Mouse (Mus musculus) heart, postnatal 0 days (tissue): Measurements from ENCODE around the gene Ppp1r37. TPM values are rescaled to one million over a fixed set of nuclear protein-coding genes. Genes with fewer than 3 reads are reported as not detected.

Experiments
- ATAC-seq: fragments of 200-750 bp; cut with Nextera tagmentation; 2 replicates; pipeline ENCODE4 v1.8.0; 2017; ENCODE audit warnings: low read depth, moderate number of reproducible peaks, moderate library complexity; ENCODE audit not compliant: insufficient read depth
- DNase-seq: peaks from one replicate; pipeline ENCODE4 v3.0.0-alpha.2; 2016; ENCODE audit warnings: low spot score
- H3K27ac ChIP-seq: fragments of 300-500 bp; sonication (generic); 2 replicates; pipeline ENCODE4 v1.5.1; 2014; ENCODE audit warnings: low read depth, mild to moderate bottlenecking
- H3K27me3 ChIP-seq: fragments of 300-500 bp; sonication (generic); 2 replicates; pipeline ENCODE4 v1.6.1; 2014; ENCODE audit warnings: low read length, mixed read lengths; ENCODE audit not compliant: control insufficient read depth, insufficient read depth
- H3K36me3 ChIP-seq: fragments of 300-500 bp; sonication (generic); replicated peaks from 2 replicates; pipeline ENCODE4 v1.6.1; 2014; ENCODE audit warnings: low read length, mixed read lengths; ENCODE audit not compliant: control insufficient read depth, insufficient read depth
- H3K4me1 ChIP-seq: fragments of 300-500 bp; sonication (generic); 2 replicates; pipeline ENCODE4 v1.6.1; 2014; ENCODE audit warnings: antibody characterized with exemption; ENCODE audit not compliant: control insufficient read depth, insufficient read depth
- H3K4me2 ChIP-seq: fragments of 300-500 bp; sonication (generic); 2 replicates; pipeline ENCODE4 v1.6.1; 2014; ENCODE audit warnings: low read depth, mild to moderate bottlenecking, low read length, moderate library complexity
- H3K4me3 ChIP-seq: fragments of 300-500 bp; sonication (generic); 2 replicates; pipeline ENCODE4 v1.5.1; 2014; ENCODE audit warnings: low read depth, low read length
- H3K9ac ChIP-seq: fragments of 300-500 bp; sonication (generic); replicated peaks from 2 replicates; pipeline ENCODE4 v1.6.1; 2014; ENCODE audit warnings: low read depth, low read length, mixed read lengths
- H3K9me3 ChIP-seq: fragments of 300-500 bp; sonication (generic); replicated peaks from 2 replicates; pipeline ENCODE4 v1.6.1; 2016; ENCODE audit warnings: low read length; ENCODE audit not compliant: control insufficient read depth
- CTCF ChIP-seq: IDR thresholded peaks from 2 replicates; pipeline ENCODE4 v1.5.1; 2016; ENCODE audit warnings: antibody characterized with exemption, control low read depth, low read depth
- EP300 ChIP-seq: IDR thresholded peaks from 2 replicates; pipeline ENCODE4 v1.6.1; 2016; ENCODE audit warnings: antibody characterized with exemption, low read depth
- WGBS: fragments of 180-500 bp; shearing (Covaris S2); extraction: QIAGEN DNeasy Blood & Tissue Kit; methylation state at CpG from one replicate; pipeline ENCODE4 v1.1.7; 2014; 5-methylcytosine and 5-hydroxymethylcytosine counted together
- polyA plus RNA-seq: library from polyadenylated mRNA; unstranded; fragments of >200 nt; fragmentation: Nextera tagmentation; extraction: Ambion mirVana; gene quantifications from 2 replicates; pipeline ENCODE4 v1.2.1, GENCODE M21; 2015
- total RNA-seq: library from RNA; depleted of rRNA; stranded (reverse); fragments of >200 nt; gene quantifications from 2 replicates; pipeline ENCODE4 v1.2.3, GENCODE M21; 2014; ENCODE audit warnings: low replicate concordance

The Ppp1r37 gene
- total and polyA plus RNA-seq, 2 experiments from 2014 or later = 12.6 to 40.6 TPM

DNA sequence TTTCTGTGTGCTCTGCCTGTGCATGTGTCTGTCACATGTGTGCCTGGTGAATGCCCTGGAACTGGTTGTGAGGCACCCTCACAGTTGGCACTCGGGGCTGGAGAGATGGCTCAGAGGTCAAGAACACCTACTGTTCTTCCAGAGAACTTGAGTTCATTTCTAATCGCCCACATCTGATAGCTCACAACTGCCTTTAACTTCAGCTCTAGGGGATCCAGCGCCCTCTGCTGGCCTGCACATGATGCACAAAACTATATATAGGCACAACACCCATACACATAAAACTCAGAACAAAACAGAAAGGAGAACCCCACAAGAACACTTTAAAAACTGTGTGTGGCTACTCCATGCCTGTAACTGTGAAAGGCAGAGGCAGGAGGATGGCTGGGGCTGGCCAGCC is 26.3 kb upstream of the Ppp1r37 start:
- 54% methylated on average over 3 of the region's 3 CpGs for WGBS
- DNase-seq = no peak
- Histone ChIP-seq H3K36me3 (peaks cover 87% of the 10 kb centered on the region), H3K27me3 (no peaks in the 10 kb centered on the region), H3K9me3 (no peaks in the 10 kb centered on the region), H3K4me3 (no peak overlapping the region), H3K9ac (no peak overlapping the region), H3K4me1 (no peaks in the 10 kb centered on the region), H3K27ac (no peak overlapping the region), H3K4me2 (no peak overlapping the region)
- no peak for TF ChIP-seq EP300
- TF ChIP-seq CTCF = peak; percentile 56
- no peak for ATAC-seq

GRCm38 (mm10) chr7:19586269-19586668 is 23.4 kb upstream of the Ppp1r37 start:
- no peaks in the 10 kb centered on the region for H3K4me1 ChIP-seq
- H3K9ac ChIP-seq = no peak overlapping the region
- no peak overlapping the region for H3K27ac ChIP-seq
- DNase-seq (no peak), ATAC-seq (no peak)
- no peaks in the 10 kb centered on the region for H3K27me3 ChIP-seq
- H3K4me3 ChIP-seq = no peak overlapping the region
- 75% methylated on average over 45 of the region's 46 CpGs for WGBS
- H3K9me3 ChIP-seq = no peaks in the 10 kb centered on the region
- no peak overlapping the region for H3K4me2 ChIP-seq
- TF ChIP-seq CTCF (no peak), EP300 (no peak)
- H3K36me3 ChIP-seq = peaks cover 84% of the 10 kb centered on the region

DNA sequence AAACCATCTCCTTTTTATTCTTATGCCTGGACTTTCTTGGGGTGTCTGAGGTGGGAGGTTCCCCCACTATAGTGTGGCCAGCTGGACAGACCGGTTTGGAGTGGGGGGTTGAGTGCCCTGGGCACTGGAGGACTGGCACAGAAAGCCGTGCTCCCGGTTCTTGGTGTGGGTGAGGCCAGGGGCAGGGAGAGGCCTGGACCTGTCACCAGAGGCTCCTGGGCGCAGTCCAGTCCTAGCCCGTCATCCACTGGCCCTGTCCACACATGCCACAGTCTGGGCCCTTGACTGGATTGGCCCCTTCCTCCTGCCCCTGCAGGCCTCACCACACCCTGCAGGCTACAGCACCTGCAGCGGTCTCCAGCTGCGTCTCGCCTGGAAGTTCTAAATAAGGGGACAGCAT is 17.8 kb upstream of the Ppp1r37 start:
- H3K36me3 ChIP-seq = peaks cover 46% of the 10 kb centered on the region
- no peaks in the 10 kb centered on the region for H3K9me3 ChIP-seq
- H3K4me1 ChIP-seq = peaks cover 13% of the 10 kb centered on the region
- ATAC-seq (no peak), DNase-seq (no peak)
- H3K4me3 ChIP-seq = no peak overlapping the region
- 83% methylated on average over 8 of the region's 8 CpGs for WGBS
- peaks cover 20% of the 10 kb centered on the region for H3K27me3 ChIP-seq
- H3K27ac ChIP-seq = no peak overlapping the region
- H3K9ac ChIP-seq = no peak overlapping the region
- H3K4me2 ChIP-seq = no peak overlapping the region
- TF ChIP-seq EP300 = no peak
- no peak for TF ChIP-seq CTCF

DNA sequence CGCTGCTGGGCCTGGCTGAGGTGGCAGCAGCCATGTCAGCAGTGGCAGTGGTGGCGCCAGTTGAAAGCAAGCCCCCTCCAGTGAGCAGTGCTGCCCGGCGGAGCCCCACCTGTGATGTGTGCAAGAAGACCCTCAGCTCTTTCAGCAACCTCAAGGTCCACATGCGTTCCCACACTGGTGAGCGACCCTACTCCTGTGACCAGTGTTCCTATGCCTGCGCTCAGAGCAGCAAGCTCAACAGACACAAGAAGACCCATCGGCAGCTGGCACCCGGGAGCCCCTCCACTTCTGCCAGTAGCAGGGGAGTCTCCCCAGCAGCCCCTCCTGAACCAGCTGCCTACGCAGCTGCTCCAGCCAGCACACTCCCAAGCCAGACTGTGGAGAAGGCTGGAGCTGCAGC is 16.9 kb upstream of the Ppp1r37 start:
- TF ChIP-seq CTCF (no peak), EP300 (no peak)
- 84% methylated on average over 10 of the region's 10 CpGs for WGBS
- H3K27ac ChIP-seq = no peak overlapping the region
- no peak overlapping the region for H3K4me3 ChIP-seq
- peaks cover 20% of the 10 kb centered on the region for H3K27me3 ChIP-seq
- H3K9me3 ChIP-seq = no peaks in the 10 kb centered on the region
- ATAC-seq (no peak), DNase-seq (no peak)
- H3K9ac ChIP-seq = no peak overlapping the region
- H3K4me2 ChIP-seq = no peak overlapping the region
- H3K36me3 ChIP-seq = peaks cover 40% of the 10 kb centered on the region
- H3K4me1 ChIP-seq = peaks cover 13% of the 10 kb centered on the region

DNA sequence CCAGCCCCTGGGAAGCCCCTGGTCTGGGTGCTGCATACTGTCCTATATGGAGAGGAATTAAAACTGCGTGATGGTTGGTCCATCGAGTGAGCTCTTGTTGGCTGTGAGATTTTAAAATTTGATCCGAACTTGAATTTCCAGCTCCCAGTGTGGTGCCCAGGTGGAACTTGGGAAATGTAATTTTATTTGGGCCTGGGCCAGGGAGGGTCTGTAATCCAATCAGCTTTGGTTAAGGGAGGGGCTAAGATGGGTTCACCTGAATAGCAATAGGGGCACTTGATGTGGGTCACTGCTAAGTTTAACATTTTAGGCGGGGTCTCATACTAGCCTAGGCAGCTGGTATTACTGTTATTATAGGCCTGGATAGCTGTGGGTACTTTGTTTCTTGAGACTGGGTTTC is 15.6 kb upstream of the Ppp1r37 start:
- H3K9ac ChIP-seq = no peak overlapping the region
- H3K9me3 ChIP-seq = no peaks in the 10 kb centered on the region
- H3K36me3 ChIP-seq = peaks cover 27% of the 10 kb centered on the region
- WGBS = 63% methylated on average over 4 of the region's 4 CpGs
- H3K4me2 ChIP-seq = peak overlapping the region; percentile 65; the same call in 1 of the 2 replicates
- peaks cover 20% of the 10 kb centered on the region for H3K27me3 ChIP-seq
- no peak for DNase-seq
- ATAC-seq = no peak
- TF ChIP-seq CTCF (no peak), EP300 (no peak)
- no peak overlapping the region for H3K4me3 ChIP-seq
- no peak overlapping the region for H3K27ac ChIP-seq
- peaks cover 13% of the 10 kb centered on the region for H3K4me1 ChIP-seq

DNA sequence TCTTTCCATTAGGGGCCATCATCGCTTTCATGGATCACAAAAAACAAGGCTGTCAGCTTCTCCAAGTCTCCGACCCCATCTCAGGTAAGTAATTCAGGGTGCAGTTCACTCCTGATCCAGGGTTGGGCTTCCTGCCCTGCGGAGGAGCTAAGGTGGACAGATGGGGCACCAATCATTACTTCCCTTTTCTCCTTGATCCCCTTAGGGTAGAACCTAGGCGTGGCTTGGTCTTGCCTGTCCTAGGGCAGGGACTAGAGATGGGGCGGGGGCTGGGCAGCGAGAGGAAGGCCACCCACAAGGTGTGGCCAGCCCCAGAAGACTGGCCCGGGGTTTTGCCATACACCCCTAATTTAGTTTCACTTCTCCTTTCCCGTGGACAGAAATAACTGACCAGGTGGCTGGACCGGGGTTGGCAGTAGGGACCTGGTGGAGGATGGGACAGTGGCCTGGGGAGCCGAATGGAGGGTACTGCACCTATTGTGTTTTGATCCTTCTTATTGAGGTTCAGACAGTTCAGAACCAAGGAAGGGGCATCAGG is 15.1 kb upstream of the Ppp1r37 start:
- H3K36me3 ChIP-seq = peaks cover 25% of the 10 kb centered on the region; the same call in 1 of the 2 replicates
- ATAC-seq (no peak), DNase-seq (no peak)
- peaks cover 20% of the 10 kb centered on the region for H3K27me3 ChIP-seq
- no peaks in the 10 kb centered on the region for H3K9me3 ChIP-seq
- H3K4me3 ChIP-seq = peak overlapping the region; percentile 43
- TF ChIP-seq CTCF (no peak), EP300 (no peak)
- H3K9ac ChIP-seq = no peak overlapping the region
- WGBS = 15% methylated on average over 10 of the region's 10 CpGs
- H3K4me1 ChIP-seq = peaks cover 13% of the 10 kb centered on the region
- peak overlapping the region; percentile 65 for H3K4me2 ChIP-seq
- no peak overlapping the region for H3K27ac ChIP-seq
